Mouse (Mus musculus) kidney, embryonic 15.5 days (tissue): ENCODE measurements around the gene Lmod2. TPM values are rescaled to one million over a fixed set of nuclear protein-coding genes. Genes with fewer than 3 reads are reported as not detected.

Experiments
- ATAC-seq: fragments of 200-750 bp; cut with Nextera tagmentation; replicated peaks from 2 replicates; pipeline ENCODE4 v1.8.0; 2017; ENCODE audit warnings: moderate TSS enrichment; ENCODE audit not compliant: low FRiP score
- H3K27ac ChIP-seq: fragments of 300-500 bp; sonication (generic); 2 replicates; pipeline ENCODE4 v1.5.1; 2015; ENCODE audit warnings: mild to moderate bottlenecking, inconsistent platforms
- H3K27me3 ChIP-seq: fragments of 300-500 bp; sonication (generic); 2 replicates; pipeline ENCODE4 v1.6.1; 2015; ENCODE audit warnings: inconsistent platforms
- H3K36me3 ChIP-seq: fragments of 300-500 bp; sonication (generic); 2 replicates; pipeline ENCODE4 v1.6.1; 2015; ENCODE audit warnings: inconsistent platforms
- H3K4me1 ChIP-seq: fragments of 300-500 bp; sonication (generic); 2 replicates; pipeline ENCODE4 v1.6.1; 2015; ENCODE audit warnings: inconsistent platforms
- H3K4me2 ChIP-seq: fragments of 300-500 bp; sonication (generic); 2 replicates; pipeline ENCODE4 v1.6.1; 2015; ENCODE audit warnings: moderate library complexity, mild to moderate bottlenecking, inconsistent platforms
- H3K4me3 ChIP-seq: fragments of 300-500 bp; sonication (generic); replicated peaks from 2 replicates; pipeline ENCODE4 v1.5.1; 2015; ENCODE audit warnings: mild to moderate bottlenecking, inconsistent platforms
- H3K9ac ChIP-seq: fragments of 300-500 bp; sonication (generic); 2 replicates; pipeline ENCODE4 v1.6.1; 2015; ENCODE audit warnings: mild to moderate bottlenecking, inconsistent platforms
- H3K9me3 ChIP-seq: fragments of 300-500 bp; sonication (generic); replicated peaks from 2 replicates; pipeline ENCODE4 v1.6.1; 2016; ENCODE audit warnings: inconsistent platforms
- WGBS: fragments of 180-500 bp; shearing (Covaris S2); methylation state at CpG from one replicate; pipeline ENCODE4 v1.1.7; 2015; ENCODE audit warnings: mixed read lengths; 5-methylcytosine and 5-hydroxymethylcytosine counted together
- polyA plus RNA-seq: library from polyadenylated mRNA; unstranded; fragments of >200 nt; fragmentation: Nextera tagmentation; extraction: Ambion mirVana; gene quantifications from 2 replicates; pipeline ENCODE4 v1.2.1, GENCODE M21; 2015

Gene Lmod2
- polyA plus RNA-seq, 1 experiment from 2014 or later = 0.17 TPM

GRCm38 (mm10) chr6:24619285-24620045, 21.9 kb downstream of the Lmod2 start:
- Histone ChIP-seq H3K4me1 (no peaks in the 10 kb centered on the region), H3K27ac (no peak overlapping the region), H3K4me3 (no peak overlapping the region), H3K9ac (no peak overlapping the region), H3K4me2 (no peak overlapping the region), H3K27me3 (no peaks in the 10 kb centered on the region), H3K9me3 (no peaks in the 10 kb centered on the region), H3K36me3 (peaks cover 63% of the 10 kb centered on the region)
- 38% methylated on average over 6 of the region's 6 CpGs for WGBS
- peak; percentile 82 for ATAC-seq

- no peak for ATAC-seq
- H3K4me2 ChIP-seq = no peak overlapping the region
- H3K27me3 ChIP-seq = no peaks in the 10 kb centered on the region
- no peaks in the 10 kb centered on the region for H3K4me1 ChIP-seq
- 80% methylated on average over 2 of the region's 2 CpGs for WGBS
- H3K36me3 ChIP-seq = peaks cover 60% of the 10 kb centered on the region
- H3K4me3 ChIP-seq = no peak overlapping the region
- H3K9me3 ChIP-seq = no peaks in the 10 kb centered on the region
- H3K27ac ChIP-seq = no peak overlapping the region
- H3K9ac ChIP-seq = no peak overlapping the region
Measured at GRCm38 (mm10) chr6:24620936-24621335, 23.4 kb downstream of the Lmod2 start.

DNA sequence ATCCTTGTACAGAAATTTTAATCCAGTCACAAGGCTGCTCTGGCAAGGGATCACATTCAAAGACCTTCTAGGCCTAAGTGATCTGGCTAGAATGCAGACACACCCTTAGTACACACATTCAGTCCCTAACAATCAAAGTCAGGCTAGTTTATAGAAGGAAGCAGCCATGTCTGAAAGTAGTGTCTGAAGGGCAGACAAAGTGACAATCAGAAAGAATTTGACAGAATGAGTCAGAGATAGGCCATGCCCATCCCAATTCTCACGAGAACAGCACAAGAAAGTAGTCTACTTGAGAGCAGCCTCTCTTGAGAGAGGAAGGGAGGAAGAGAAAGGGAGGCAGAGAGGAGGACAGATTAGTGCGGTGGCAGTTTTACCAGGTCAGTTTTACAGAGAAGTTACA, 24.5 kb downstream of the Lmod2 start:
- Histone ChIP-seq H3K9ac (no peak overlapping the region), H3K4me3 (no peak overlapping the region), H3K27ac (no peak overlapping the region), H3K9me3 (no peaks in the 10 kb centered on the region), H3K36me3 (peaks cover 57% of the 10 kb centered on the region), H3K4me1 (no peaks in the 10 kb centered on the region), H3K27me3 (no peaks in the 10 kb centered on the region), H3K4me2 (no peak overlapping the region)
- no peak for ATAC-seq
- 91% methylated on average over 2 of the region's 2 CpGs for WGBS

GRCm38 (mm10) chr6:24627586-24628030, 30.0 kb downstream of the Lmod2 start:
- 70% methylated on average over 5 of the region's 5 CpGs for WGBS
- peaks cover 34% of the 10 kb centered on the region for H3K36me3 ChIP-seq
- no peaks in the 10 kb centered on the region for H3K9me3 ChIP-seq
- peak; percentile 54; the same call in 1 of the 2 replicates for ATAC-seq
- no peak overlapping the region for H3K9ac ChIP-seq
- no peak overlapping the region for H3K27ac ChIP-seq
- H3K4me2 ChIP-seq = no peak overlapping the region
- no peaks in the 10 kb centered on the region for H3K27me3 ChIP-seq
- no peak overlapping the region for H3K4me3 ChIP-seq
- no peaks in the 10 kb centered on the region for H3K4me1 ChIP-seq

- Histone ChIP-seq H3K4me1 (no peaks in the 10 kb centered on the region), H3K27ac (no peak overlapping the region), H3K27me3 (no peaks in the 10 kb centered on the region), H3K4me3 (no peak overlapping the region), H3K9me3 (no peaks in the 10 kb centered on the region), H3K4me2 (no peak overlapping the region), H3K9ac (no peak overlapping the region), H3K36me3 (peaks cover 38% of the 10 kb centered on the region)
- no peak for ATAC-seq
- 91% methylated on average over 1 of the region's 1 CpGs for WGBS
Measured at GRCm38 (mm10) chr6:24628499-24628898, 30.9 kb downstream of the Lmod2 start.

DNA sequence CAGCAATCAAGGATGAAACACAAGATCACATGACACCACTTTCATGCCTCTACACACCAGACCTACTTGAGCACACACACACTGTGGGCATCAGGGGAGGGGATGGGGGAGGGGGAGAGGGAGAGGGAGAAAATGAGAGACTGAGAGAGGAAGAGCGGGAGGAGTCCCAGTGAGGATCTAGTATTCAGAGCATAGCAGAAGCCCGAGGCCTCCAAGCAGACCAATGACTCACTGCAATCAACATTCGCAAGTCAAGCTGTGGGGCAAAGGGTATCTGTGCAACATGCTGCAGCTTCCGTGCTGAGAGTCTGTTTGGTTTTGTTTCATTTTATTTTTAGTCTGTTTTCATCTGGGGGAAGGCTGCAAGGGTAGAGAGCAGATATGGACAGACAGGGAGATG, 34.5 kb downstream of the Lmod2 start:
- no peak for ATAC-seq
- Histone ChIP-seq H3K27me3 (no peaks in the 10 kb centered on the region), H3K9ac (no peak overlapping the region), H3K4me1 (no peaks in the 10 kb centered on the region), H3K9me3 (no peaks in the 10 kb centered on the region), H3K27ac (no peak overlapping the region), H3K36me3 (peaks cover 34% of the 10 kb centered on the region), H3K4me3 (no peak overlapping the region), H3K4me2 (no peak overlapping the region)
- WGBS = 83% methylated on average over 4 of the region's 4 CpGs

DNA sequence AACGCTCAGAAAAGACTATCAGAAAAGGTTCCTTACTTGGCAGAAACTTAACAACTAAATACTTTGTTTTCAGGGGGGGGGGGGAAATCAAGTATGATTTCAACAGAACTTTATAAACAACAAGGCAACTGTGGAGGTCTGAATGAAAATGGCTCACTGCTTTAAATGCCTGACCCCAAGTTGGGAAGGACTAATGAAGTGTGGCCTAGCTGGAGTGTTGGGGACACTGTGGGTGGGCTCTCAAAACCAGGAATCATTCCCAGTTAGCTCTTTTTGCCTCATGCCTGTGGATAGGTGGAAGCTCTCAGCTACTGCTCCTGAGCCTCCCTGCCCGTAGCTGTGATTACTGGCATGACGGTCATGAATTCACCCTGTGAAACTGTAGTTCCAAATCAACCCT, 36.5 kb downstream of the Lmod2 start:
- no peak overlapping the region for H3K27ac ChIP-seq
- no peak overlapping the region for H3K4me2 ChIP-seq
- H3K4me1 ChIP-seq = no peaks in the 10 kb centered on the region
- H3K27me3 ChIP-seq = no peaks in the 10 kb centered on the region
- no peak for ATAC-seq
- H3K36me3 ChIP-seq = peaks cover 36% of the 10 kb centered on the region
- no peaks in the 10 kb centered on the region for H3K9me3 ChIP-seq
- 93% methylated on average over 3 of the region's 3 CpGs for WGBS
- H3K9ac ChIP-seq = no peak overlapping the region
- H3K4me3 ChIP-seq = no peak overlapping the region

DNA sequence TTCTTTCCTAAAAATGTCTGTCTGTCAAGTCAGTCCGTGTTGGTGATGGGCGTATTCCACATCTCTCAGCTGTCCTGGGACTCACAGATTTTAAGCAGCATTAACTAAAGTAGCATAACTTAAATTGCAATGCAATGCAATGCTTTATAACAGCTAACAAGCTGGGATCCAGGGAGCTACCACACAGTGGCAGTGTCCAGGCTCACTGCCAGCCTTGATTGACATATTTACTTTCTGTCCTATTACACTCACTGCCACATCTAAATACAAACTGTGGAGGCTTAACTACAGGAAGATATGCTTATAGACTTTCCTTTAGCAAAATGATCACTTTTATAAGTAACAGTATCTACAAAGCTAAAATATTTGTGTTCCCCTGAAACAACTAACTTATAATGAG, 38.3 kb downstream of the Lmod2 start:
- Histone ChIP-seq H3K27ac (no peak overlapping the region), H3K36me3 (peaks cover 36% of the 10 kb centered on the region), H3K9me3 (no peaks in the 10 kb centered on the region), H3K4me1 (no peaks in the 10 kb centered on the region), H3K27me3 (no peaks in the 10 kb centered on the region), H3K4me2 (no peak overlapping the region), H3K4me3 (no peak overlapping the region), H3K9ac (no peak overlapping the region)
- no peak for ATAC-seq
- WGBS = 92% methylated on average over 2 of the region's 2 CpGs

- WGBS = 87% methylated on average over 4 of the region's 4 CpGs
- peaks cover 15% of the 10 kb centered on the region for H3K36me3 ChIP-seq
- no peaks in the 10 kb centered on the region for H3K4me1 ChIP-seq
- H3K4me2 ChIP-seq = no peak overlapping the region
- no peaks in the 10 kb centered on the region for H3K27me3 ChIP-seq
- no peak overlapping the region for H3K4me3 ChIP-seq
- H3K9me3 ChIP-seq = no peaks in the 10 kb centered on the region
- no peak overlapping the region for H3K27ac ChIP-seq
- ATAC-seq = no peak
- no peak overlapping the region for H3K9ac ChIP-seq
Measured at GRCm38 (mm10) chr6:24641286-24641685, 43.7 kb downstream of the Lmod2 start.

- 93% methylated on average over 2 of the region's 2 CpGs for WGBS
- ATAC-seq = no peak
- Histone ChIP-seq H3K36me3 (peaks cover 11% of the 10 kb centered on the region), H3K4me2 (no peak overlapping the region), H3K9ac (no peak overlapping the region), H3K9me3 (no peaks in the 10 kb centered on the region), H3K4me3 (no peak overlapping the region), H3K4me1 (no peaks in the 10 kb centered on the region), H3K27ac (no peak overlapping the region), H3K27me3 (no peaks in the 10 kb centered on the region)
Measured at GRCm38 (mm10) chr6:24642161-24642560, 44.6 kb downstream of the Lmod2 start.

GRCm38 (mm10) chr6:24642960-24643359, 45.4 kb downstream of the Lmod2 start:
- H3K36me3 ChIP-seq = peaks cover 10% of the 10 kb centered on the region
- H3K27me3 ChIP-seq = no peaks in the 10 kb centered on the region
- no peak for ATAC-seq
- H3K27ac ChIP-seq = no peak overlapping the region
- WGBS = 98% methylated on average over 3 of the region's 3 CpGs
- no peaks in the 10 kb centered on the region for H3K9me3 ChIP-seq
- H3K9ac ChIP-seq = no peak overlapping the region
- no peak overlapping the region for H3K4me2 ChIP-seq
- no peaks in the 10 kb centered on the region for H3K4me1 ChIP-seq
- no peak overlapping the region for H3K4me3 ChIP-seq

DNA sequence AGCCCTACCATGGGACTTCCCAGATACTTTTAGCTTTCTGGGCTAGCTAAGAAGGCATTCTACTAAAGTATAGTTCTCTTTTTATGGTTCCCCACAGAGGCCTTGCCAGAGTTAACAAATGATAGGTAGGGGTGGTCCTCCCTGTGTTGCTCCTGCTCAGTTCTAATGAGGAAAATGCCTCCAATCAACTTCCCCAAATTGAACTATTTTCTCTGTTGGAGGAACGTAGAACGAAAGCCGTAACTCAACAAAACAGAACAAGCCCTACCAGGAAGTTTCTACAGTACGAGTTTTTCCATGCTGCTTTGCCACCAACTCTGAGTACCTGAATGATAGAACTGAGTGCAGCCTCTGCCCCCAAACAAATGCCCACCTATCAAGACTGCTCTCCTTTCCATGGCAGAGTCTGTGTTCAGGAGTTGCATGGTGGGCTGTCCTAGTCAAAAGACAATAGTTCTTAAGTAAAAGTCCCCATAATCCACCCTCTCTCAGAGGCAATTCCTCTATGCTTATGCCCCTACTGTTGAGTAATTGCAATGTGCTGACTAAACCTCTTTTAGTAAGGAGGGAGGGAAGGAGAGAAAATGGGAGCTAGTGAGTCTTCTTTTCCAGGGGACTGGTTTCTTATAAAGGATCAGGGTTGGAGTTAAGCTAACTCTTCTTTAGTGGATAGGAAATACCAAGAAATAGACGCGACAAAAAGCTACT, 47.9 kb downstream of the Lmod2 start:
- Histone ChIP-seq H3K27ac (no peak overlapping the region), H3K4me1 (no peaks in the 10 kb centered on the region), H3K27me3 (no peaks in the 10 kb centered on the region), H3K4me2 (no peak overlapping the region), H3K4me3 (no peak overlapping the region), H3K36me3 (peaks cover 10% of the 10 kb centered on the region), H3K9me3 (no peaks in the 10 kb centered on the region), H3K9ac (no peak overlapping the region)
- 85% methylated on average over 6 of the region's 6 CpGs for WGBS
- ATAC-seq = no peak
